ENCODE assay signal across 9 mouse cellular contexts in genomic region chr2:173583455-173583854, GRCm38 (mm10). TPM values are rescaled to one million over a fixed set of nuclear protein-coding genes. Genes with fewer than 3 reads are reported as not detected.
DNase-seq lines count a peak whose midpoint lies in the region; ATAC-seq and TF ChIP-seq lines count a peak whose summit lies in the region.
"Had no signal": no experiment of that assay in that cellular context is flagged by ENCODE, and none has a peak within 500 bp of the region (broad histone marks: within the 10 kb centered on the region; RNA-seq: fewer than 3 reads in every experiment).

No protein-coding gene starts in this region.

- peaks cover 6% of the 10 kb centered on the region; the same call in 1 of the 2 replicates for H3K27me3 ChIP-seq in liver, adult 2 months (ENCODE audit: control insufficient read depth, insufficient read depth, low read length)
- H3K27me3 ChIP-seq in liver, embryonic 12.5 days (replicated peaks), result peaks cover 95% of the 10 kb centered on the region

- TF ChIP-seq CTCF in liver, adult 2 months (IDR thresholded peaks at IDR 0.05; ENCODE audit: low read depth, low read length), result peak; percentile 45; the same call in 1 of the 2 replicates

- H3K9me3 ChIP-seq in liver, embryonic 12.5 days (replicated peaks), result no peaks in the 10 kb centered on the region
- H3K9me3 ChIP-seq: heart, embryonic 13.5 days had no signal

- no peak overlapping the region for H3K4me3 ChIP-seq in liver, adult 2 months (ENCODE audit: insufficient read depth, low read depth, low read length)
- H3K4me3 ChIP-seq in liver, embryonic 12.5 days, result no peak overlapping the region
- H3K4me3 ChIP-seq: heart, embryonic 13.5 days had no signal

- no peak for ATAC-seq in cerebellum, adult (ENCODE audit: insufficient number of reproducible peaks, low FRiP score, low TSS enrichment)
- no peak for ATAC-seq in liver, embryonic 12.5 days
- ATAC-seq in megakaryocyte progenitor cell, adult 5-6 weeks (replicated peaks; ENCODE audit: poor library complexity), result no peak

- H3K79me2 ChIP-seq in liver, adult 2 months (ENCODE audit: control insufficient read depth, insufficient read depth, low read length), result no peaks in the 10 kb centered on the region

- H3K4me1 ChIP-seq in liver, adult 2 months (ENCODE audit: control insufficient read depth, insufficient read depth, low read length), result no peaks in the 10 kb centered on the region
- peaks cover 35% of the 10 kb centered on the region for H3K4me1 ChIP-seq in liver, embryonic 12.5 days

- H3K4me2 ChIP-seq in liver, embryonic 12.5 days, result no peak overlapping the region
- H3K4me2 ChIP-seq: heart, embryonic 13.5 days had no signal

- H3K36me3 ChIP-seq in liver, adult 2 months (ENCODE audit: control insufficient read depth, insufficient read depth, low read length), result no peaks in the 10 kb centered on the region
- H3K36me3 ChIP-seq in liver, embryonic 12.5 days, result no peaks in the 10 kb centered on the region

- no peak overlapping the region for H3K9ac ChIP-seq in liver, adult 2 months (ENCODE audit: low read depth, low read length)
- no peak overlapping the region for H3K9ac ChIP-seq in liver, embryonic 12.5 days
- H3K9ac ChIP-seq: heart, embryonic 13.5 days had no signal

- peak; percentile 39 to 59 for DNase-seq in cerebellum, postnatal 10 days
- no peak for DNase-seq in liver, adult 2 months (ENCODE audit: extremely low read depth, low read depth, low spot score)
- DNase-seq in c-Kit-positive CD71-positive TER-119-positive erythroid progenitor cells, embryonic 14.5 days (ENCODE audit: low spot score), result peak; percentile 48
- DNase-seq in lung, postnatal 14 days, result peak; percentile 32
- no peak for DNase-seq in urinary bladder, postnatal 10 days (ENCODE audit: low spot score)

- H3K27ac ChIP-seq in liver, adult 2 months (replicated peaks; ENCODE audit: insufficient read depth, low read depth, low read length), result no peak overlapping the region
- H3K27ac ChIP-seq in liver, embryonic 12.5 days, result no peak overlapping the region
- H3K27ac ChIP-seq: heart, embryonic 13.5 days had no signal

- 56% methylated on average over 5 of the region's 5 CpGs for WGBS in liver, adult 2 months
- 29% methylated on average over 5 of the region's 5 CpGs for WGBS in liver, embryonic 12.5 days (ENCODE audit: insufficient replicate concordance)

- no peak for TF ChIP-seq POLR2A in liver, adult 2 months (IDR thresholded peaks at IDR 0.05; ENCODE audit: extremely low read depth, insufficient read depth, low read length)

RNA-seq across cellular contexts. Expression of gene Ankrd60, which starts 5.3 kb away (rescaled TPM):
- total RNA-seq in liver, adult 2 months (2014; rRNA removed), result 0.54 TPM in 1 of 2 replicates, not detected in the other
- not detected in 2 replicates for polyA plus RNA-seq in liver, adult 2 months (2012; rRNA removed)
- polyA plus RNA-seq in liver, embryonic 12.5 days (2016; fragmentation: Nextera tagmentation; extraction: Ambion mirVana), result not detected in 2 replicates
- total RNA-seq in megakaryocyte progenitor cell, adult 5-6 weeks (2015), result 0.88 TPM in 1 of 2 replicates, not detected in the other
- total RNA-seq in megakaryocyte progenitor cell, adult 5-6 weeks (2017), result not detected in 2 replicates
- polyA plus RNA-seq: heart, embryonic 13.5 days had no signal

Comparison
In these comparisons a context has a peak if more than half of its experiments do, and no peak if none do; other contexts are left out.
1. DNase-seq: peak in cerebellum, postnatal 10 days (2 of 2), c-Kit-positive CD71-positive TER-119-positive erythroid progenitor cells, embryonic 14.5 days (single experiment) and lung, postnatal 14 days (single experiment); none in liver, adult 2 months (single experiment) and urinary bladder, postnatal 10 days (single experiment).